Mouse (Mus musculus) left cerebral cortex, adult 8-10 months (tissue): Measurements from ENCODE around the gene Utp14b. TPM values are rescaled to one million over a fixed set of nuclear protein-coding genes. Genes with fewer than 3 reads are reported as not detected.

Source experiments
- DNase-seq, 2 experiments: peaks; one replicate each; pipeline ENCODE4 v3.0.0; 2022; ENCODE audit warnings: low spot score in 2 of 2
- total RNA-seq, 4 experiments: library from RNA; stranded (reverse); gene quantifications; 2 replicates each; pipeline ENCODE4 v1.2.4; 2022

Utp14b gene
- total RNA-seq, 4 experiments from 2014 or later = 15.6 to 18.7 (median 16.1) TPM

DNA sequence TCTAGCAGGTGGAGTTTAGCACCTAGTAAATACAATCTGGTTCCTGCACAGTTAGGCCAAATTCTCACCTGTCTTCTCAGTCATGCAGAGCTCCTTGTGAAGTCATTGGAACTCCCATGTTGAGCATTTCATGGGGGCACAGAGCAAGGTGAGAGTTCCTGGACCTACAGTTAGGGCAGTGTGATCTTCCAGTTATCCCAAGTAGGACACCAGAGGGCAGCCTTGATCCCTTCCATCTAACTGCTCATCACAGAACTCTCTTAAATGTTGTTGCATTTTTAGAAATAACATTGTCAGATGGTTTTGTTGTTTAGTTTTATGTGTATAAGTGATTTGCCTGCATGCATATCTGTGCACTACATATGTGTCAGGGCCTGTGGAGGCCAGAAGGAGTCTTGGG is 29.0 kb downstream of the Utp14b start:
- no peak for DNase-seq

DNA sequence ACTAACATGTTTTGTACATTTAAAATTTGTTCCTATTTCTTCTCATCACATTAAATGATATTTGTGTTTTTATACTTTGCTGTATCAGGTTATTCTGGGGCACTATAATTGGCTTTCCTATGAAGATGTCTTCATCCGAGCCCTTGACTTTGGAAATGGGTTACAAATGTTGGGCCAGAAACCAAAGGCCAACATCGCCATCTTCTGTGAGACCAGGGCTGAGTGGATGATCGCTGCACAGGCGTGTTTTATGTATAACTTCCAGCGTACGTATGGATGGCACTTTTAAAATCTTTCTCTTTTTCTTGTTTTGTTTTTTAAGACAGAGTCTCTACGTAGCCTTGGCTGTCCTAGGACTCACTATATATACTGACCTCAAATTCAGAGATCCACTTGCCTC is 30.3 kb downstream of the Utp14b start:
- DNase-seq = no peak

DNA sequence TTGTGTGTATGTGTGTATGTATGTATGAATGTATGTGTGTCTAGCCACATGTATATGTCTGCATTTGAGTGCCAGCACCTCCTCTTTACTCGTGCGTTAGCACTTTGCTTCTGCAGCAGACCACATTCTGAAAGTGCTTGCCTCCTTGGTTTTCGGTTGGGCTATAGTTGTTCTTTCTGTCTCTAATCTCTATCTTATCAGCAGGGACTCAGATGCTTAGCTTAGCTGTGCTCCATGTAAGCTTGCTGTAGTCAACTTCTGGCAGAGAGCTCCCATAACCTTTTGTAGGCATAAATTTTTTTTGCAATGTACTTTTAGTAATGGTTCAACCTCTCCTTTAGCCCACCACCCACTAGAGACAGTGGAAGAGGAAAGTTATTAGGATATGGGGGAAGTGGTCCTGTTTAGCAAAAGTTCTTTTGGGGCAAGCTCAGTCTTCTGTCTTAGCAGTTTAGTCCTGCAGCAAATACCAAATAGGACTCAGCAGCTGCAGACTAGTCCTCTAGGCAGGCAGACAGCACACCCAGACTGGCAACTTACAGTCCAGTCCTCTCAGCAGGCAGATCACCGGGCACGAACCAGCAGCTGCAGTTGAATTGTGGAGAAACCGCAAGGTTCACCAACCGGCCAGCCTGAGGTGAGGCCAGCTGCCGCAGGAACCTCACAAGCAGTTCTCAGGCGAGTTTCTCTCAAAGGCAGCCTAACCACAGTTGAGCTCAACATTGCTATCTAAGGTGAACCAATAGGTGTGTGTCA is 36.8 kb downstream of the Utp14b start:
- no peak for DNase-seq

DNA sequence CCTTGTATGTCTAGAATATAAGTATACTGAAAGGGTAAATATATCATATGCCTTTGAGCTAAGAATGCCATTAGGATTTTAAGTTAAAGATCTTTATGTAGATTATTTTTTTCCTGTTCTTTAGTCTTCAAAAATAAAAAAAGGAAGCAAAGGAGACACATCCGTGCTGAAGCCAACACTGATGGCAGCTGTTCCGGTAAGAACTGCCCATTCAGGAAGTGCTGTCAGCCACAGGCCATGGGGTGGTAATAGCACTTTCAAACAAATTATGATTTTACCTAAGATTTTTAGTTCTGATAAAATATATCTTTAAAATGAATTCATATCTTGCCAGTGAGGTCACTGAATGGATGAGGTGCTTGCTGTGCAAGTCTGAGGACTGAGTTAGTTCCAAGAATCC is 38.5 kb downstream of the Utp14b start:
- no peak for DNase-seq

DNA sequence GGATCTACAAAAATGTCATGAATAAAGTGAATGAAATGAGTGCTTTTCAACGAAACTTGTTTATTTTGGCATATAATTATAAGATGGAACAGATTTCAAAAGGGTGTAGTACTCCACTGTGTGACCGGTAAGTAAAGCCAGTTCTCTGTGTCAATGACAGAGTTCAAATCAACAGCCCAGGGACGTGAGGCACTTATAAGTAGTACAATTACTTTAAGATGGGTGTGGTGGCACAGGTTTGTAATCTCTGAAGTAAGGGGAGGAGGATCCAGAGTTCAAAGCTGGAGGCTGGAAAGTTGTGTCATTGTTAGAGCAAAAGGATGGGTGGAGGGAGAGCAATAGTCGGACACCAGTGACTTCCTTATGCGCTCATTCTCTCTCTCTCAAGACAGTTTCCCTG is 39.1 kb downstream of the Utp14b start:
- no peak for DNase-seq

DNA sequence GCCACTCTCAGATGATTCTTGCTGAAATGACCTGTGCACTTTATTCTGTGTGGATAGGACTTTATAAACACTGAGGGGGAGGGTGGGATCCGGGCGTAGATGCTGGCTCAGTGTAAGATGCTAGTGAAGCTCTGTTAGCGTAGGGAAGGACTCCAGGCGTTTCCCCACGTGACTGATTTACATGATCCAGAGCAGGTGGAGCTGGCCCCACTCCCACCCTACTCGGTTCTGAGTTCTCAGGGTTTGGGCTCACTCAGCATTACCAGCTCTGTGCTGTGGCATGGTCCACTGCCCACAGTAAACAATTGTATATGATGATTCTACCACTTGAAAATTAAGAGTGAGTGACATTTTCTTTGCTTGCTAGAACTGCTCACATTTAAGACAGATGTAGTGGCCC is 40.3 kb downstream of the Utp14b start:
- DNase-seq = no peak

DNA sequence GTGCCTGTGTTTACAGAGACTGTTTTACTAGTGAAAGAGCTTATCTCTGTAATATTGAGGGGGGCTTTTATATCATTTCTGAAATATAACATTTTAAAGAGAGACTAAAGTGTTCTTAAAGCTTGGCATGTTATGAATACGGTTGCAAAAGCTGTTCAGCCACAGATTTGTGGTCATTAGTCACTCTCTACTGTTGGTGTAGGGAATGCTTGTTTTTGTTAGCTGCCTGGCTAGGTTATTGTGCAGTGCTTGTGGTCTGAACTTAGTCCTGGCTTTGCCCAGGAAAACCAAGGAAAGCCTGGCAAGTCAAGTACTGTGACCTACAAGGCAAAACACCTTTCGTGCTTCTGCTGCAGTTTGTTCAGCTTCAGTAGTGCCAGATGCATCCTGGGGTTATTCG is 43.9 kb downstream of the Utp14b start:
- no peak for DNase-seq

DNA sequence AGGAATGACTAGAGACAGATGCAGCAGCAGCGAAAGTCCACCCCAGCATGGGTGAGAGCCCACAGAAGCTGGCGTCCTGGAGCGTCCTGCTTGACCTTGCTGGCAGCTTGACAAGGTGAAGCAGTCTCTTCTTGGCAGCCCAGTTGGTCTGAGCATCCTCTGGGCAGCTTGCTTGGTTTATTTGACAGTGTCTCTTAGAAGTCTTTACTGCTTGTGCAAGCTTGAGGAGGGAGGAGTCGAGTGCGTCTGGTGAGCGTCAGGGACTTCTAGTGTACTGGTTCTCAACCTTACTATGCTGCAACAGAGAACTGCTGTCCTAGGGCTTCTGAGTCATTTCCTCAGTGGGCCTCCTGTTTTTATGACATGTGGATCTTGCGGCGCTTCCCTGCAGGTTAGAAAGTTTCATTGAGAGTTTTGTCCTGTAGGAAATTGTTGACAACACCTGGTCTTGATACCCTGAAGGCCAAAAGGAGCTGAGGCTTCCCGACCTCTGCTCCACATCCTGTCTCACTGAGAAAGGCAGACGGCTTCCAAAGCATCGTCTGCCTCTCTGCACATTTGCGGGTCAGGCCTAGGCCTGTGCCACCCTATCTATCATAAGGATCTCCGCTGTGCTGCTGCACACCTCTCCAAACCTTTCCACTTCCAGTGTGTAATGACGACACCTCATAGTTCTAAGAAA is 44.6 kb downstream of the Utp14b start:
- no peak for DNase-seq

DNA sequence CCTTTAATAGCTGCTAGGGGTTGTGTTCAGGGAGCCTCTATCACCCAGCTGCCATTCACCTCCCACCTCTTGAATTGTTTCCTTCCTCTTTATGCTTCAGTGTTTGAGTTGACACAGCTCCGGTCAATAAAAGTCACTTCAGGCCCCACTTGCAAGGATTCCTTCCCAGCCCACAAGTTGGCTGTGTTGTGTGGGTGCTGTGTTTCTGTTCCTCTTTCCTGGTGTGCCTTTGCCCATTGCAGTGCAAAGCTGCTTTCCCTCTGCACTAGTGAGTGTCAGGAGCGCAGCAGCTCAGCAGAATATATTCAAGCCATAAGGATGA is 45.1 kb downstream of the Utp14b start:
- no peak for DNase-seq

DNA sequence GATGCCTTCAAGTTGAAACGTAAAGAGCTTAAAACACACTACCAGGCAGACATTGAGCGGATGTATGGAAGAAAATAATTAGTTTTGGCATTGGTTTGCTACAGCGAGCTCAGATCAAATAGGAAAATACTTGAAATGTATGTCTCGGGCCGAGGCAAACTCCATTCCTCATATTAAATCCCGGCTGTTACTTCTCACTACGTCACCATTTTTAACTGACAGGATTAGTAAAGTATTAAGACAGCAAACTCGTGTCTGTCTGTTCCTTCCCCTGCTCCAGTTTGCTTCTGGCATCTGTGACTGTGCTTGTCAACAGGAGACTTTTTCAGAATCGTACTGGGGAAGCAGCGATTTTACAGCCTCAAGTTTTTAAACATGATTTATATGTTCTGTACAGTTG is 48.5 kb downstream of the Utp14b start:
- DNase-seq = no peak

DNA sequence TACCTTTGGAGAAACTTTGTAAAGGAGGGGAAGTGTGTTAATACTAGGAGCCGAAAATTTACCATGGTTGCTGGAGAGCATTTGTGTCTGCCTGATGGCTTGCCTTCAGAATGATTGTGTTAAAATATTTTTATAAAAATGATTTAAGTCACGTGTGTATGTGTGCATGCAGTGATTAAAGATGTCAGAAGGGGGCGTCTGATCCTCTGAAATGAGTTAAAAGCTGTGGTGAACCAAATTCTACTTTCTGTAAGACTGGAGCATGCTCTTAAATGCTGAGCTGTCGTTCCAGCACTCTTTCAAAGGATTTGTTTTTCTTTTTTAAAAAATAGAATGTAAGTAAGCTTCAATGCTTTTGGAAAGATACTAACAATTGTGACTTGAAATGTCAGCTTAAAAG is 49.4 kb downstream of the Utp14b start:
- no peak for DNase-seq

DNA sequence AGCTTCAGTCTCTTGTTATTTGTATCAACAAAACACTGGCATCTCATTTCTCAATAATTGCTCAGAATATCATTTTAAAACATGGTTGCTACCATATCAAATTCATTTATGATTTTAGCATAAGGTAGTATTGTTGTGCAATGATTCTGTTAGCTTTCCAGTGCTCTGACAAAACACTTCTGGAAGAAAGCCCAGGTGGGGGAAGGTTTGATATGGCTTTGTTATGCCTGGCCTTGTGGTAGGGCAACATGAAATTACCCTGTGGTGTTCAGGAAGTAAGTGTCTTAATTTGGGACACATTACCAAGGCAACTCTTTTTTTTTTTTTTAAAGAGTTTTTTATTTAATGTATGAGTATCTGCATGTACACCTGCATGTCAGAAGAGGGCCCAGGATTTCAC is 52.2 kb downstream of the Utp14b start:
- no peak for DNase-seq

DNA sequence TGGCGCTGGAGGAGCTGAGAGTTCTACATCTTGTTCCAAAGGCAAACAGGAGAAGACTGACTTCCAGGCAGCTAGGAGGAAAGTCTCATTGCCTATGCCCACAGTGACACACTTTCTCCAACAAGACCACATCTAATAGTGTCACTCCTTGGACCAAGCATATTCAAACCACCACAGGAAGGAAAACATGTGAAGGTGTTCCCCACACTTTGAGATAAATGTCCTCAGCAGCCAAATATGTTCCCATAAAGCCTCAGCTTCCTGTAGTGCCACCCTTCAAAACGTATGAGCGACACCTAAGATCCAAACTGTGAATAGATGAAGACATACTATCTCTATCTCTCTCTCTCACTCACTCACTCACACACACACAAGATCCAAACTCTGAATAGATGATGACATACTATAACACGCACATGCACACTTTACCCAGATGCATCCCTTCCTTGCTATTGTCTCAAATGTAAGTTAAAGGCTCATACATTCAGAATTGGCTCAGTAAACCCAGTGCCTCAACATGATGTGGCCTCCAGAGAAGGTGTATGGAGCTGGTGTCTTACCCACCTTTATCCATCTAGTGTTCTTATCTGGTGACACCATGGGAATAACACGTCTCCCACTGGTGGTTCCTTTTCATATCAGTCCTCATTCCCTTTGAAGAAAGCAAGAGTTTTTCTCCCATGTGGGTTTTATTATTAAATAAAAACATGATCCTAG is 52.9 kb downstream of the Utp14b start:
- DNase-seq = no peak

Other genes starting within 250 kb of the Utp14b start
- 10 to 100 TPM; 58.2 to 64.4 (median 60.6) TPM for gene Farsb, start 169.1 kb upstream of the Utp14b start, total RNA-seq
- gene Mogat1, start 147.0 kb upstream of the Utp14b start, total RNA-seq = not detected
- gene BC035947, start 145.9 kb upstream of the Utp14b start, total RNA-seq = 1 to 10 TPM; 1.1 to 1.8 (median 1.3) TPM
- 100 to 1,000 TPM; 161 to 175 (median 167) TPM for gene Acsl3, start 213 bp upstream of the Utp14b start, total RNA-seq
- gene Kcne4, start 158.7 kb downstream of the Utp14b start, total RNA-seq = 1 to 10 TPM in 3 of 4 experiments, under 1 TPM in 1; 0.79 to 2.1 (median 1.2) TPM